Mouse (Mus musculus): ENCODE measurements around the gene Nrbp1. TPM values are rescaled to one million over a fixed set of nuclear protein-coding genes. Genes with fewer than 3 reads are reported as not detected.
A peak's percentile ranks its signal among the peaks of the same experiment; 100 is the strongest.

The Nrbp1 gene
- polyA plus RNA-seq, 1 experiment from 2014 or later = 178 TPM

DNA sequence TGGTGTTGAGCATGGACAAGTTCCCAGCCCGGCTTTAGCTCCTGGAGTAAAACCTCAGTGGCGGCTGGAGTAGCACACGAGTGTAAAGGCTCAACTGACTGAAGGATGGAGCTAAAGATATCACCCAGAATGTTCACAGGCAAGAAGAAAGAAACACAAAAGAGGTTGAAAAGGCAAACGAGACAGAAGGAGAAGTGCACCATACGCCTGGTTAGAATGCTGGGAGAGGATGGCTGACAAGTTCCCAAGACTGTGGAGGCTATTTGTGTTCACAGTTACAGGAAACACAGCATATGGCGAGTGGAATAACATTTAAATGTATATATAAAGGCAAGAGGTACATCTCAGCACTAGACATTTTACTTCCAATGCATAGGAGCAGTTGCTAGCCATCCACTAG, 32.4 kb downstream of the Nrbp1 start:
- no peak for ATAC-seq (ENCODE audit: insufficient number of reproducible peaks, low FRiP score, low TSS enrichment, low read depth)

DNA sequence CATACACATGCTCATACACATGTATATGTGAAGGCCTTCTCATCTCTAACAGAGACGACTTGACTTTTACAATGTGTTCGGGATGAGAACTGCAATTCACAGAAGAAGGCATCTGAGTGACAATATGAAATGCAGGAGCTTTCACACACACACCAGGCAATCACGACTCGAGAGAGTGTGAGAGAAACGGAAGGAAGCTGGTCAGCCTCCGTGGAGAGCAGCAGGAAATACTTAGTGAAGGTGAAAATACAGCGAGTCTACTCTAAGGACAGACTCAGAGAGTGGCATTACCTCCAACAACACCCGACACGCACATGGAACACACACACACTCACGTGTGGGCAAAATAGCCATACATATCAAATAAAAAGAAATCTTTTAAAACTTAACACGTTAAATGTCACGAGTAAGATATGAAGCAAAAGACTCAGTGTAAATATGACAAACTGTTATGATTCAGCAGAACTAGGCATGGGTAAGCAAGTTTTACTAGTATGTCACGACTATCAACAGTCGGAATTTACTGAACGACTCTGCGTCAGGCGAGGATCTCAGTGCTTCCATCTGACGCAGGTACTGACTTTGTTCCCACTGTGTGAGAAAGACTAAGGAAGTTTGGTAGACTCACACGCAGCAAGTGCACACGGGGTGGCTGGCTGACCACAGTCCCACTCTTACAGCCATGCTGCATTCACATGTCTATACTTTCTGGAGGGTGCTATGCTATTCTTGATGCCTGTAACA, 38.8 kb downstream of the Nrbp1 start:
- ATAC-seq (ENCODE audit: insufficient number of reproducible peaks, low FRiP score, low TSS enrichment, low read depth) = no peak
- 83% methylated on average over 20 of the region's 20 CpGs for WGBS
- Histone ChIP-seq H3K27ac (replicated peaks) (no peak overlapping the region), H3K9me3 (replicated peaks) (no peaks in the 10 kb centered on the region), H3K4me1 (no peaks in the 10 kb centered on the region), H3K4me2 (replicated peaks) (no peak overlapping the region), H3K9ac (no peak overlapping the region), H3K27me3 (no peaks in the 10 kb centered on the region), H3K4me3 (replicated peaks) (no peak overlapping the region), H3K36me3 (peaks cover 91% of the 10 kb centered on the region)

More for the DNA sequence above, 32.4 kb downstream of the Nrbp1 start:
- H3K4me1 ChIP-seq = no peaks in the 10 kb centered on the region
- no peak overlapping the region for H3K4me3 ChIP-seq (replicated peaks)
- H3K4me2 ChIP-seq (replicated peaks) = no peak overlapping the region
- no peak overlapping the region for H3K9ac ChIP-seq
- no peaks in the 10 kb centered on the region for H3K27me3 ChIP-seq
- no peak overlapping the region for H3K27ac ChIP-seq (replicated peaks)
- H3K9me3 ChIP-seq (replicated peaks) = no peaks in the 10 kb centered on the region
- 85% methylated on average over 6 of the region's 6 CpGs for WGBS
- H3K36me3 ChIP-seq = peaks cover 84% of the 10 kb centered on the region

DNA sequence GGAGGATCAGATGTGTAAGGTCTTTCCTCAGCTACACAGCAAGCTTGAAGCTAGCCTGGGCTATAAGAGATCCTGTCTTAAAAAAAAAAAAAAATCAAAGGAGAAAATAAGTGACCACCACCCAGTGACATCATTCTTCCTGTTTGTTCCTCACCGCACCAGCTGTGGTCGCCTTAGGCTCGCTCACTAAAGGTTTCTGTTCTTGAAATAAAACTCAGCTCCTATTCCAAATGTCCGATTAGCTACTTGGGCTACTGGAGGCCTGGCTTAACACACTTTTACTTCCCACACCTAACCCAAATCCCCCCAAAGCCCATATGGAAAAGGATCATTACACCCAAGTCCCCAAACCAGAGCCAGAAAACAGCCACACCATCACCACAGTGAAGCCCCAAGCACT, 47.6 kb downstream of the Nrbp1 start:
- no peak overlapping the region for H3K4me2 ChIP-seq (replicated peaks)
- H3K27ac ChIP-seq (replicated peaks) = no peak overlapping the region
- H3K9me3 ChIP-seq (replicated peaks) = no peaks in the 10 kb centered on the region
- H3K27me3 ChIP-seq = no peaks in the 10 kb centered on the region
- WGBS = 72% methylated on average over 4 of the region's 4 CpGs
- H3K4me1 ChIP-seq = peaks cover 16% of the 10 kb centered on the region
- no peak overlapping the region for H3K9ac ChIP-seq
- no peak for ATAC-seq (ENCODE audit: insufficient number of reproducible peaks, low FRiP score, low TSS enrichment, low read depth)
- peaks cover 52% of the 10 kb centered on the region for H3K36me3 ChIP-seq
- H3K4me3 ChIP-seq (replicated peaks) = no peak overlapping the region

DNA sequence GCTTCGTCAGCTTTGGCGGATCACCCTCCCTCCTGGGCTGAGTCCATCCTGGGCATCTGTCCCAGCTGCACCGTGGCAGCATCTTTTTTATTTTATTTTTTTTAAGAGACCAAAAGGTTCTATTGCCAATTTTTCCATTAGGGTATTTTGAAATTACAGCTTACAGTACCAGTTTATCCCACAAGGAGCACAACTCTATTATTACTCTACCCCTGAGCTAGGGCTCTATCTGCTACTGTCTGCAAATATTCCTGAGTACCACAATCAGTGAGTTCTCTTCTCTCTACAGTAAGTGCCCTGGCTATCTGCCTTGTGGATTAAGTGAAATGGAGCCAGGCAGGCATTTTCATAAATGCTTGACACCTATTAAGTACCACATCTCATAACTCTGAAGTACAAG, 48.0 kb downstream of the Nrbp1 start:
- no peak for ATAC-seq (ENCODE audit: insufficient number of reproducible peaks, low FRiP score, low TSS enrichment, low read depth)
- Histone ChIP-seq H3K4me3 (replicated peaks) (no peak overlapping the region), H3K27me3 (no peaks in the 10 kb centered on the region), H3K27ac (replicated peaks) (no peak overlapping the region), H3K4me1 (peaks cover 16% of the 10 kb centered on the region), H3K9ac (no peak overlapping the region), H3K4me2 (replicated peaks) (no peak overlapping the region), H3K36me3 (peaks cover 52% of the 10 kb centered on the region), H3K9me3 (replicated peaks) (no peaks in the 10 kb centered on the region)
- 76% methylated on average over 3 of the region's 3 CpGs for WGBS

DNA sequence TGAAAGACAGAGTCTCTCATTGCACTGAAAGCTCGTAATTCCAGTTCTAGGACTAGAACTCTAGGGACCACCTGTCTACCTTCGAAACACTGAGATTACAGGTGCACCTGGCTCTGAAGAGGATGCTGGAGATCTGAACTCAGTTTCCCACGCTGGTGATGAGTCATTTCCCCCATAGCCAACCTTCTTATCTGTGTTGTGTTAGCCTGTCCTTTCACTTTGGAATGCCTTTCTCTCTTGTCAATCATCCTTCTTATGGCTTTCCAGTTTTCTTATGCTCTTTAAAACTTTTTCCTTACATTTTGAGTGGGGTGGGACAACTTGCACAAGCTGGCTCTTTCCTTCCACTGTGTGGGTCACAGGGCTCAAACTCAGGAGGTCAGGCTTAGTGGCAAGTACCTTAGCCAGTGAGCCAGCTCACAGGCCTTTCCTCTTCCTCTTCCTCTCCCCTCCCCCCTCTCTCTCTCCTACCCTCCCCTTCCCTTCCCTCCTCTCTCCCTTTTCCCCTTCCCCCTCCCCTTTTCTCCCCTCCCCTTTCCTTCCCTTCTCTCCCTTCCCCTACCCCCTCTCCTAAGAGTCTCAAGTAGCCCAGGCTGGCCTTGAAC, 49.1 kb downstream of the Nrbp1 start:
- no peak overlapping the region for H3K27ac ChIP-seq (replicated peaks)
- peaks cover 43% of the 10 kb centered on the region for H3K36me3 ChIP-seq
- no peak for ATAC-seq (ENCODE audit: insufficient number of reproducible peaks, low FRiP score, low TSS enrichment, low read depth)
- 0 out of 2 replicates have a peak overlapping the region, but pooled peaks have one; percentile 55 for H3K9ac ChIP-seq
- peak overlapping the region; percentile 65 for H3K4me3 ChIP-seq (replicated peaks)
- no peaks in the 10 kb centered on the region for H3K9me3 ChIP-seq (replicated peaks)
- H3K4me2 ChIP-seq (replicated peaks) = peak overlapping the region; percentile 71
- no peaks in the 10 kb centered on the region for H3K27me3 ChIP-seq
- peaks cover 24% of the 10 kb centered on the region for H3K4me1 ChIP-seq
- WGBS = 71% methylated on average over 3 of the region's 3 CpGs

DNA sequence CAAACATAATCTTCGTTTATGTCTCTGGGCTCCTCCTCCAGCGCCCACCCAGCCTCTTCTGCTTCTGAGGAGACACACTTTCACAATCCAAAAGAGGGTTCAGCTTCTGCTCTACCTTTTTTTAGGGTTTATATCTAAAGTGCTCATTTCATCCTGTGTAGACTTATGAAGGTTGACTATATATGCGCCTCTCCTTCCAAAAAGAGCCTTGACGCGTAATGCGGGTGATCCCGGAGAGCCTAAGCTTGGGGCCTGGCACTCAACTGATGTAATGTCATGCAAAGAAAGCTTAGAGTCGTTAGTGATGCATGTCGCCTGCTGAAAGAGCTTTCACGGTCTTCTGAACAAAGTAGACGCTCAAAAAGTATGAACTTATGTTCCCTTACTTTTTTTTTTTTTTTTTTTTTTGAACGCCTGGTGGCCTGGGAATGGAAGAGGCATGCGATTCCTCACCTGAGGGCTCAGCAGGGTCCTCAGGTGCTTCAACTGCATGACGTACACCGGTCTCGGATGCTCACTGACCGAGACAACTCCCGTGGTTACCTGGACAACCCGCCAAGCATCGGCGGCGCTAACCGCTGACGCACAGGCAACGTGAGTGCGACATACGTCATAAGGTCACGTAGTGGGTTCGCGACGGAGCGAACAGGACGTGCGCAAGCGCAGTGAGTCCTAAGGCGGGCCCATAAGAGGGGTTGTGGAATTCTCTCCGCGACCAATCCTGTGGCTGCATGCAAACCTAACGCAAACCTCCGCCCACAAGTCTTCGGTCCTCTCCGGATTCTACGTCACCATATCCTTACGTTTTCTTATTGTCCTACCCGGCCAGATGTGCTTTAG, 50.1 kb downstream of the Nrbp1 start, which contains the start of gene Ift172:
Gene Ift172, minus strand, starts transcription at position 596 of the 840 bp plus-strand sequence.
- peak within 1 kb of the TSS; percentile 55 for H3K9ac ChIP-seq

DNA sequence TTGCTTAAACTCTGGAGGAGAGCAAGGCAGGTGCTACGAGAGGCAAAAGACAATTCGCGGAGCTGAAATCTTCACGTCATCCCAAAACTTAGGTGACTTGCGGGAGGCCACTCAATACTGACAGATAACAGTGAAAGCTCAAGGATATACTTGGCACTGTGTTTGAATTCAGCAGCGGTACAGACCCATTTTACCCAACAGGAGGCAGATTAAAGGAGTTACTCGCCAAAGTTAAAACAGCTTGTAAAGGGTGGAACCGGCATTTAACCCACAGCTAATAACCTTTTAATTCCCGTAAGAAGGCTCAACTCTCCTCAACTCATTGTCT, 50.7 kb downstream of the Nrbp1 start:
- Histone ChIP-seq H3K27me3 (no peaks in the 10 kb centered on the region), H3K36me3 (peaks cover 28% of the 10 kb centered on the region), H3K4me3 (replicated peaks) (peak overlapping the region; percentile 65), H3K9ac (peak overlapping the region; percentile 35), H3K4me1 (peaks cover 29% of the 10 kb centered on the region), H3K9me3 (replicated peaks) (no peaks in the 10 kb centered on the region), H3K4me2 (replicated peaks) (peak overlapping the region; percentile 71), H3K27ac (replicated peaks) (peak overlapping the region; percentile 94)
- WGBS = 2% methylated on average over 9 of the region's 9 CpGs
- no peak for ATAC-seq (ENCODE audit: insufficient number of reproducible peaks, low FRiP score, low TSS enrichment, low read depth)

More for the DNA sequence above, 50.1 kb downstream of the Nrbp1 start, which contains the start of gene Ift172:
- WGBS = 2% methylated on average over 45 of the region's 45 CpGs
- no peaks in the 10 kb centered on the region for H3K9me3 ChIP-seq (replicated peaks)
- peak within 1 kb of the TSS; percentile 65 for H3K4me3 ChIP-seq (replicated peaks)
- H3K27me3 ChIP-seq = no peaks in the 10 kb centered on the region
- peak; percentile 94 for ATAC-seq (ENCODE audit: insufficient number of reproducible peaks, low FRiP score, low TSS enrichment, low read depth)
- H3K27ac ChIP-seq (replicated peaks) = peak within 1 kb of the TSS; percentile 94
- peaks cover 29% of the 10 kb centered on the region for H3K4me1 ChIP-seq
- H3K36me3 ChIP-seq = peaks cover 34% of the 10 kb centered on the region
- H3K4me2 ChIP-seq (replicated peaks) = peak within 1 kb of the TSS; percentile 71

DNA sequence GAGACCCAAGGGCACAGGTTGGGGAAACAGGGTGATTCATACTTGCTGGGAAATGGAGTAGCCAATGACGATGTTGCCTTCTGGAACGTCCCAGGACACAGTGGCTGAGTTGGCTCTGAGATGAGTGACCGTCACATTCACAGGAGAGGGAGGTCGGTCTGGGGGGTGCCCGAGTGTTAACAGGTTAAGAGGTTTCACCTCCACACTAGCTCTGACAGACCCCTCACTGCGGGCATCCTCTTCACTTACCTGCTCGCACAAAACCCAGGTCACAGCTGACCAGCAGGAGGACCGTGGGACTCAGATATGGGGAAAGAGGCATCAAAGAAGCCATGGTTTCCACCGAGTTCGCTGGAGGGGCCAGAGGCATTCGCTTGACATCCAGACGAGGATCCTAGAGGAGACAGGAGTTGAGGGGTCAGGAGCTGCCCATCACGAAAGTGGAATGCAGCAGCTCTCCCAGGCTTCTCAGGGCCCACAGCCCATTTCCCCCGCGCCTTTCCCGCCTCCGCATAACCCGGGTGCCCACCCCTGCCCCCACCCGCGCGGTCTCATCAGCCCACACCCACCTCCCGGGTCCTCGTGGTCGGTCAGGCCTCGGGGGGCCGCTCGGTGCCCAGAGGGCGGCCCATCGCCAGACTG, 54.4 kb downstream of the Nrbp1 start:
- peak; percentile 3; the same call in 1 of the 2 replicates for ATAC-seq (ENCODE audit: insufficient number of reproducible peaks, low FRiP score, low TSS enrichment, low read depth)
- H3K9ac ChIP-seq = peak overlapping the region; percentile 94
- no peaks in the 10 kb centered on the region for H3K27me3 ChIP-seq
- peak overlapping the region; percentile 85 for H3K4me3 ChIP-seq (replicated peaks)
- peaks cover 16% of the 10 kb centered on the region for H3K36me3 ChIP-seq
- peak overlapping the region; percentile 74 for H3K27ac ChIP-seq (replicated peaks)
- H3K4me1 ChIP-seq = peaks cover 23% of the 10 kb centered on the region
- H3K4me2 ChIP-seq (replicated peaks) = peak overlapping the region; percentile 81
- WGBS = 3% methylated on average over 29 of the region's 29 CpGs
- H3K9me3 ChIP-seq (replicated peaks) = no peaks in the 10 kb centered on the region

DNA sequence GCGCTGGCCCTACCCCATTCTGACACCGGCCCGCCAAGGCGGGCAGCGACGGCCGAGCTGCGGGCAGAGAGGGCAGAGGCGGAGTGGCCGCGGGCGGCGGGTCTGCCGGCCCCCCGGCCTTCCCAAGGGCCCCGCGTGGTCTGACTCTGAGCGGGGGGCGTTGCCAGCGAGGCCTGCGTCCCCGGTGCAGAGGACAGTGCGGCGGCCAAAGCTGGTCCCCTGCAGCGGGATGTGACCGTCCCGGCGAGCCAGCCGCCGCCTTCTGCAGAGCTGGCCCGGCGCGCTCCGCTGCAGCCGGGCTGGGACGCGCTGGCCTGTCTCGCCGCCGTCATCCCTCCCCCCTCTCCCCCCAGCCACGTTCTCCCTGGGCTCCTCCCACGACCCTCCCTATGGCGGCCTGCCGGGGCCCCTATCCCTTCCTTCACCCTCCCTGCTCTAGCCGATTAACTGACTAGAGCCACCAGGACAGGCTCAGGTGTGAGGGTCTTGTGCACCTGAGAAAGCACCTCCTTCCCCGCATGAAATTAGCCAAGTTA, 55.0 kb downstream of the Nrbp1 start, which contains the start of gene Fndc4:
Gene Fndc4, minus strand, starts transcription at position 475 of the 536 bp plus-strand sequence.
- Histone ChIP-seq H3K27ac (replicated peaks) (peak within 1 kb of the TSS; percentile 74), H3K9ac (peak within 1 kb of the TSS; percentile 94), H3K9me3 (replicated peaks) (no peaks in the 10 kb centered on the region), H3K4me3 (replicated peaks) (peak within 1 kb of the TSS; percentile 85), H3K27me3 (no peaks in the 10 kb centered on the region), H3K36me3 (peaks cover 16% of the 10 kb centered on the region), H3K4me2 (replicated peaks) (peak within 1 kb of the TSS; percentile 81), H3K4me1 (peaks cover 20% of the 10 kb centered on the region)
- peak; percentile 71 for ATAC-seq (ENCODE audit: insufficient number of reproducible peaks, low FRiP score, low TSS enrichment, low read depth)
- 3% methylated on average over 41 of the region's 46 CpGs for WGBS

DNA sequence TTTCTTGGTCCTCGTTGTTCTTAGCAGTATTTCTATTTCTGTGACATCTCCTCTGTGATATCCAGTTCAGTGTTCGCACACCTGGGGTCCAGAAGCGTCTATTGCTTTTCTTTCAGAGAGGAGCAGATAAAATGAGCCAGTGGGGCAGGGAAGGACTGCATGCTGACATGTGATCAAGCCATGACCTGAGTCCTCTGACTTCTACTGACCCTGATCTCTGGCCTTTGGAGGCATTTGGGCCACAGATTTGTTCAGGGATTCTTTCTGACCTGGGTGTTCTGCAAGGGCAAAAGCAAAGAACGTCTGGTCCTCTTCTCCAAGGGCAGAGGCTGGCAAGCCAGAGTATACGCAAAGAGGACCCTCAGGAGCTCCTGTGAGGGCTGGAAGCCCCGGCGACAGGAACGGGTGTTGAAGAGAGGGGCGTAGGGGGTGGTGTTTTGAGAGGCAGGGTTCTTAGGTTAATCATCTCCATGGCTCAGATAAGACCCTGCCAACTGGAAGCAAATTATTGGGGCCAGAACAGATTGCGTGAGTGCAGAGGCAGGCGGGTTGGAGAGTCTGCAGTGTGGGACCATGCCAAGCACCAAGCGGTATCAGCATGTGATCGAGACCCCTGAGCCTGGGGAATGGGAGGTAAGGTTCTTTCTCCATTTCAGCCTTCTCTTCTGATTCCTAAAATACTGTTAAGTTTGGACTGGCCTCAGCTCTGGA, 56.5 kb downstream of the Nrbp1 start, which contains the start of gene Gckr:
Gene Gckr, plus strand, starts transcription at position 397 of the 711 bp plus-strand sequence.
- no peaks in the 10 kb centered on the region for H3K27me3 ChIP-seq
- 72% methylated on average over 13 of the region's 13 CpGs for WGBS
- ATAC-seq (ENCODE audit: insufficient number of reproducible peaks, low FRiP score, low TSS enrichment, low read depth) = no peak
- H3K9me3 ChIP-seq (replicated peaks) = no peaks in the 10 kb centered on the region
- peaks cover 13% of the 10 kb centered on the region for H3K4me1 ChIP-seq
- H3K9ac ChIP-seq = no peak within 1 kb of the TSS
- H3K4me3 ChIP-seq (replicated peaks) = peak within 1 kb of the TSS; percentile 85; the same call in 1 of the 2 replicates
- H3K27ac ChIP-seq (replicated peaks) = no peak within 1 kb of the TSS
- peak within 1 kb of the TSS; percentile 81 for H3K4me2 ChIP-seq (replicated peaks)
- H3K36me3 ChIP-seq = peaks cover 16% of the 10 kb centered on the region
